Mouse (Mus musculus) forebrain, postnatal 0 days (tissue): ENCODE data around the gene Gdpd5. TPM values are rescaled to one million over a fixed set of nuclear protein-coding genes. Genes with fewer than 3 reads are reported as not detected.

ENCODE experiments used
- ATAC-seq: fragments of 200-750 bp; cut with Nextera tagmentation; 2 replicates; pipeline ENCODE4 v1.8.0; 2017; ENCODE audit warnings: mild to moderate bottlenecking, moderate library complexity
- DNase-seq: peaks from one replicate; pipeline ENCODE4 v3.0.0-alpha.2; 2015
- H3K27ac ChIP-seq: fragments of 300-500 bp; sonication (generic); 2 replicates; pipeline ENCODE4 v1.5.1; 2014; ENCODE audit warnings: low read depth, mild to moderate bottlenecking, antibody characterized with exemption, low read length, moderate library complexity, mixed read lengths
- H3K27me3 ChIP-seq: fragments of 300-500 bp; sonication (generic); 2 replicates; pipeline ENCODE4 v1.6.1; 2014; ENCODE audit warnings: mild to moderate bottlenecking, low read length, mixed read lengths; ENCODE audit not compliant: insufficient read depth
- H3K36me3 ChIP-seq: fragments of 300-500 bp; sonication (generic); 2 replicates; pipeline ENCODE4 v1.6.1; 2014; ENCODE audit warnings: mild to moderate bottlenecking, moderate library complexity; ENCODE audit not compliant: insufficient read depth
- H3K4me1 ChIP-seq: fragments of 300-500 bp; sonication (generic); 2 replicates; pipeline ENCODE4 v1.6.1; 2014; ENCODE audit warnings: antibody characterized with exemption; ENCODE audit not compliant: insufficient read depth
- H3K4me2 ChIP-seq: fragments of 300-500 bp; sonication (generic); 2 replicates; pipeline ENCODE4 v1.6.1; 2014; ENCODE audit warnings: low read depth, mild to moderate bottlenecking, moderate library complexity
- H3K4me3 ChIP-seq: fragments of 300-500 bp; sonication (generic); 2 replicates; pipeline ENCODE4 v1.5.1; 2014; ENCODE audit warnings: low read depth, low read length, mixed read lengths
- H3K9ac ChIP-seq: fragments of 300-500 bp; sonication (generic); 2 replicates; pipeline ENCODE4 v1.6.1; 2014; ENCODE audit warnings: mild to moderate bottlenecking
- H3K9me3 ChIP-seq: fragments of 300-500 bp; sonication (generic); 2 replicates; pipeline ENCODE4 v1.6.1; 2016; ENCODE audit warnings: low read length
- CTCF ChIP-seq: sonication (generic); IDR thresholded peaks from 2 replicates; pipeline ENCODE4 v1.5.1; 2016; ENCODE audit warnings: antibody characterized with exemption, control low read depth, low read depth
- WGBS: fragments of 180-500 bp; shearing (Covaris S2); extraction: QIAGEN DNeasy Blood & Tissue Kit; methylation state at CpG from one replicate; pipeline ENCODE4 v1.1.7; 2014; 5-methylcytosine and 5-hydroxymethylcytosine counted together
- polyA plus RNA-seq: library from polyadenylated mRNA; unstranded; fragments of >200 nt; fragmentation: Nextera tagmentation; extraction: Ambion mirVana; gene quantifications from 2 replicates; pipeline ENCODE4 v1.2.1, GENCODE M21; 2015
- total RNA-seq: library from RNA; depleted of rRNA; stranded (reverse); fragments of >200 nt; gene quantifications from 2 replicates; pipeline ENCODE4 v1.2.3, GENCODE M21; 2014

Gene Gdpd5
- total and polyA plus RNA-seq, 2 experiments from 2014 or later, result 38.2 to 41.2 TPM

DNA sequence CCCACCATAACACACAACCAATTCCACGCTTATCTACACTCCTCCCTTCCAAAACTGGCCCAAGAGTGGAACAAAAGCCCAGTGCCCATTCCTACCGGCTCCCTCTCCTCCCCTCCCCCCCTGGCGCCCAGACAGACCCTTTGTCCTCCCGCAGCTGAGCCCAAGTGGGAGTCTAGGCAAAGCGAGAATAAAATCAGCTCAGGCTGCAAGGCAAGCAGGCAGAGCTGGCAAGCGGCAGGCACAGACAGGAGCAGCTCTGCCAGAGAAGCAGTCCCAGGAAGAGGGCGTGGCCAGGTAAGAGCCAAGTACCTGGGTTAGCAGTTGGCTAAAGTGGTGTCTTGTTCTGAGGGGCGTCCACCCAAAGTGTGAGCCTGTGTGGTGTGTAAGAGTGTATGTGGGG lies 84.6 kb downstream of the Gdpd5 start, which contains the start of gene Klhl35:
Gene Klhl35 (plus strand): TSS at position 194 of the 400 bp plus-strand sequence.
- Histone ChIP-seq H3K9ac (peak within 1 kb of the TSS; percentile 40), H3K9me3 (no peaks in the 10 kb centered on the region), H3K27ac (peak within 1 kb of the TSS; percentile 79), H3K36me3 (0 out of 2 replicates have a peak, but pooled peaks cover 6% of the 10 kb centered on the region), H3K4me1 (peaks cover 21% of the 10 kb centered on the region), H3K4me2 (peak within 1 kb of the TSS; percentile 41), H3K27me3 (no peaks in the 10 kb centered on the region), H3K4me3 (no peak within 1 kb of the TSS)
- no peak for TF ChIP-seq CTCF
- ATAC-seq (0 out of 2 replicates have a peak, but pooled peaks have one; percentile 8), DNase-seq (peak; percentile 75)
- 13% methylated on average over 8 of the region's 8 CpGs for WGBS

DNA sequence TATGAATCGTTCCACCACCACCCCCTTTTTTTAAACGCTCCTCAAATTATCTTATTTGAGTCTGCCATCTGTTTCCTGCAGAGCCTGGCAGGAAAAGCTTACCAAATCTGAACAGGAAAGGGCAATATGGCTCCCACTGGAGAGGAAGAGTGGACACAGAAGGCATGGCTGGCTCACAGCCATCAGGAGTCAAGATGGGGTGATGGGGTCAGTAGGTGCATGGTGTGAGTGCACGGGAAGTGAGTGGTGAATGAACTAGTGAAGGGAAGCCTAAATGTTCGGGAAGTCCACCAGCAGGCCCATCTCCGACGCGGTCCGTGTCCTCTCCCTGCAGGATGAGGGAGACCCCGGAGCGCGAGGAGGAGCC lies 86.7 kb downstream of the Gdpd5 start:
- Histone ChIP-seq H3K27ac (peak overlapping the region; percentile 95), H3K36me3 (peaks cover 14% of the 10 kb centered on the region; the same call in 1 of the 2 replicates), H3K4me2 (peak overlapping the region; percentile 81), H3K4me1 (peaks cover 21% of the 10 kb centered on the region), H3K27me3 (no peaks in the 10 kb centered on the region), H3K9ac (peak overlapping the region; percentile 71), H3K9me3 (no peaks in the 10 kb centered on the region), H3K4me3 (peak overlapping the region; percentile 56)
- no peak for ATAC-seq
- WGBS, result 19% methylated on average over 11 of the region's 11 CpGs
- TF ChIP-seq CTCF, result no peak
- peak; percentile 74 for DNase-seq

DNA sequence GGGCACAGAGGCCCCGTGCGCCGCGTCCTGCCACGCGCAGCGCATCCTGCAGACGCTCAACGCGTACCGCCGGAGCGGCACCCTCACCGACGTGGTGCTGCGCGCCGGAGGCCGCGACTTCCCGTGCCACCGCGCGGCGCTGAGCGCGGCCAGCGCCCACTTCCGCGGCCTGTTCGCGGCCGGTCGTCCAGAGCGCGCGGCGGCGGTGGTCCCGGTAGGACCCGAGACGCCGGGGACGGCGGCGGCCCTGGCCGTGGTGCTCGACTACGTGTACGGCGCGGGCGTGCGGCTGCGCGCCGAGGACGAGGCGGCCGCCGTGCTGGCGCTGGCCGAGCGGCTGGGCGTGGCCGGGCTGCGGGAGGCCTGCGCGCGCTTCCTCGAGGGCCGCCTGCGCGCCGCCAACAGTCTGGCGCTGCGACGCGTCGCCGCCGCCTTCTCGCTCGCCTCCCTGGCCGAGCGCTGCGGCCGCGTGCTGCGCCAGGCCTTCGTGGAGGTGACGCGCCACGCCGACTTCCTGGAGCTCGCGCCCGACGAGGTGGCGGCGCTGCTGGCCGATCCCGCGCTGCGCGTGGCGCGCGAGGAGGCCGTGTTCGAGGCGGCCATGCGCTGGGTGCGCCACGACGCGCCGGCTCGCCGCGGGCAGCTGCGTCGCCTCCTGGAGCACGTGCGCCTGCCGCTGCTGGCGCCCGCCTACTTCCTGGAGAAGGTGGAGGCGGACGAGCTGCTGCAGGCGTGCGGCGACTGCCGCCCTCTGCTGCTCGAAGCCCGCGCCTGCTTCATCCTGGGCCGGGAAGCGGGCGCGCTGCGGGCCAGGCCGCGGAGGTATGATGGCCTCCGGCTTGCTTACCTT lies 87.3 kb downstream of the Gdpd5 start:
- WGBS, result 3% methylated on average over 115 of the region's 145 CpGs
- peak; percentile 74 for TF ChIP-seq CTCF
- Histone ChIP-seq H3K36me3 (peaks cover 16% of the 10 kb centered on the region), H3K9ac (peak overlapping the region; percentile 71), H3K9me3 (no peaks in the 10 kb centered on the region), H3K27ac (peak overlapping the region; percentile 95), H3K4me2 (peak overlapping the region; percentile 81), H3K4me3 (peak overlapping the region; percentile 56), H3K27me3 (no peaks in the 10 kb centered on the region), H3K4me1 (peaks cover 21% of the 10 kb centered on the region)
- ATAC-seq (peak; percentile 89), DNase-seq (peak; percentile 92)

DNA sequence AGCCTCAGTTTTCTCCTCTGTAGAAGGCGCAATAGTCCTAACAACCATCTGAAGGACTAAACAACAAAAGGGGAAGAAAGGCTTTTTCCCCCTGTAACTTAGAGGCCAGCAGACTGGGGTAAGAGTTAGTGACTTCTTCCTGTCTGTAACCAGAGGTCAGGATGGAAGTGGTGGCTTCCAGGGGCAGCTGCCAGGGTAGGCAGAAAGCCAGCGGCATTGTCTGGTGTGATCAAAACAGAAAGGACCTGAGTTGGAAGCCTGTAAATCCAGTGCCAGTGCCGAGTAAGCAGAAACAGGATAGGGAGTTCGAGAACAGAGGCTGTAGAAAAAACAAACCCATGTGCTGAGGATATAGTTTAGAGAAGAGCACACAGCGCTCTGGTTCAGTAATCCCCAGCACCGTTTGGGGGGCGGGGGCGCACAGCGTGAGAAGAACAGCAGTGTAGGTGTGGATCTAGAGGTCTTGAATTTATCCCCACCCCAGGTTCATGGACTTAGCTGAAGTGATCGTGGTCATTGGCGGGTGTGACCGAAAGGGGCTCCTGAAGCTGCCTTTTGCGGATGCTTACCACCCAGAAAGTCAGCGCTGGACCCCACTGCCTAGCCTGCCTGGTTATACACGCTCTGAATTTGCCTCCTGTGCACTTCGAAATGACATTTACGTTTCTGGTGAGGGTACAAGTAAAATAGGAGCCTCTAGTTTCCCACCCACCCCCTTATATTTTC lies 88.6 kb downstream of the Gdpd5 start:
- no peak for DNase-seq

DNA sequence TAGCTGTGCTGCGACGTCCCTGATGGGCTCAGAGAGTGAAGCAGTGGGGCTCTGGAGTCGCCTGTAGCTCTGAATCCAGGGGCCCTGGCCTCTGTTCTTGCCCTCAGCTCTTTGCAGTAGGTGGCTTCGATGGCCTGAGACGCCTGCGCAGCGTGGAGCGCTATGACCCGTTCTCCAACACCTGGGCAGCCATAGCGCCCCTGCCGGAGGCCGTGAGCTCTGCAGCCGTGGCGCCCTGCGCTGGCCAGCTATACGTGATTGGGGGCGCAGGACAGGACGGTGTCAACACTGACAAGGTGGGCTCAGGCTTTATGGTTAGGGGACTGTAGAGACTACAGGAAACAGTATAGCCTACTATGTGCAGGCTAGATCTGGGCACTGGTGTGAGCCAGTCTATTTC lies 90.4 kb downstream of the Gdpd5 start:
- DNase-seq, result no peak
- Histone ChIP-seq H3K4me1 (peaks cover 10% of the 10 kb centered on the region; the same call in 1 of the 2 replicates), H3K9me3 (no peaks in the 10 kb centered on the region), H3K27me3 (no peaks in the 10 kb centered on the region), H3K36me3 (peaks cover 24% of the 10 kb centered on the region), H3K27ac (no peak overlapping the region), H3K4me3 (no peak overlapping the region), H3K4me2 (no peak overlapping the region), H3K9ac (no peak overlapping the region)
- ATAC-seq, result no peak
- 57% methylated on average over 18 of the region's 18 CpGs for WGBS
- TF ChIP-seq CTCF, result peak; percentile 39

More for the DNA sequence above, 88.6 kb downstream of the Gdpd5 start:
- TF ChIP-seq CTCF, result no peak
- H3K4me2 ChIP-seq, result no peak overlapping the region
- H3K27ac ChIP-seq, result 0 out of 2 replicates have a peak overlapping the region, but pooled peaks have one; percentile 95
- H3K4me3 ChIP-seq, result no peak overlapping the region
- H3K4me1 ChIP-seq, result peaks cover 21% of the 10 kb centered on the region
- peaks cover 19% of the 10 kb centered on the region for H3K36me3 ChIP-seq
- 85% methylated on average over 17 of the region's 17 CpGs for WGBS
- H3K27me3 ChIP-seq, result no peaks in the 10 kb centered on the region
- ATAC-seq, result no peak
- H3K9ac ChIP-seq, result peak overlapping the region; percentile 71; the same call in 1 of the 2 replicates
- no peaks in the 10 kb centered on the region for H3K9me3 ChIP-seq

DNA sequence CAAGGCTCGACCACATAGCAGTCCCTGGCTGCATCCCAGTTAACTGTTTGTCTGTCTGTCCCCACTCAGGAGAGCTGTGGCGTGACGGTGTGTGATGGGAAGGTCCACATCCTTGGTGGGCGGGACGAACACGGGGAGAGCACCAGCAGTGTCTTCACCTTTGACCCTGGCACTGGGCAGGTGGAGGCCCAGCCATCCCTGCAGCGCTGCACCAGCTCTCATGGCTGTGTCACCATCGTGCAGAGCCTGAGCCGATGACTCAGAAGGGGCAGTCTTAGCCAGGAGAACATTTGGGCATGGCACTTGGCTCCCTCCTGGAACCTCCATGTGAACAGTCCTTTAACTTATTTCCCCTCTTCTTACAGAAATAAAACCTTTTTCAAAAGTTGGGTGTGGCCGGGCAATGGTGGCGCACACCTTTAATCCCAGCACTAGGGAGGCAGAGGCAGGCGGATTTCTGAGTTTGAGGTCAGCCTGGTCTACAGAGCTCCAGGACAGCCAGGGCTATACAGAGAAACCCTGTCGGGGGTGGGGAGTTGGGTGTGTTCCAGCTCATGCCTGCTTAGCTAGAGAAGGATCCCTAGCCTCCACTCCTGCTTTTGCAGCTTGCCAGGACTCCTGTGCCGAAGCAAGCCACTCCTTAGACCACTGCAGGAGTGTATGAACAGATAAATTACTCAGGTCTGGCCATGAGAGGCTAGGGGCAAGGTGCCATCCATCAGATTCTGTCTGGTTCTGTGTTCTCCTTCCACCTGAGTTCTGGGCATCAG lies 92.6 kb downstream of the Gdpd5 start:
- H3K4me2 ChIP-seq, result no peak overlapping the region
- no peaks in the 10 kb centered on the region for H3K4me1 ChIP-seq
- no peak overlapping the region for H3K4me3 ChIP-seq
- no peaks in the 10 kb centered on the region for H3K27me3 ChIP-seq
- no peak overlapping the region for H3K27ac ChIP-seq
- H3K9ac ChIP-seq, result no peak overlapping the region
- DNase-seq (no peak), ATAC-seq (no peak)
- 84% methylated on average over 14 of the region's 14 CpGs for WGBS
- peaks cover 41% of the 10 kb centered on the region for H3K36me3 ChIP-seq
- no peaks in the 10 kb centered on the region for H3K9me3 ChIP-seq
- no peak for TF ChIP-seq CTCF
